Mouse (Mus musculus) R1 (cell line): ENCODE measurements at regions not wholly inside any gene's neighbourhood (a gene's known extent, or its start where the extent isn't known, plus 50 kb on each side); places are given as distances from the start of the nearest gene placed in this dataset.

Experiments
- DNase-seq: peaks from one replicate; pipeline ENCODE4 v3.0.0-alpha.2; 2018; ENCODE audit warnings: low read depth, low spot score

GRCm38 (mm10) chr16:51675988-51676387 lies 355.0 kb upstream of the Cblb start:
- no peak for DNase-seq

- no peak for DNase-seq
These were observed 340.2 kb upstream of the Cblb start for GRCm38 (mm10) chr16:51690861-51691260.

- DNase-seq: no peak
These were observed 326.0 kb upstream of the Cblb start for GRCm38 (mm10) chr16:51705026-51705425.

GRCm38 (mm10) chr16:51718695-51719094 lies 312.3 kb upstream of the Cblb start:
- DNase-seq: no peak

GRCm38 (mm10) chr16:51719637-51720036 lies 311.4 kb upstream of the Cblb start:
- DNase-seq: no peak

- DNase-seq: no peak
These were observed 308.3 kb upstream of the Cblb start for GRCm38 (mm10) chr16:51722682-51723081.

- DNase-seq: no peak
These were observed 289.1 kb upstream of the Cblb start for GRCm38 (mm10) chr16:51741875-51742274.

- DNase-seq: no peak
These were observed 279.1 kb upstream of the Cblb start for GRCm38 (mm10) chr16:51751878-51752277.

GRCm38 (mm10) chr16:51758361-51759227 lies 272.4 kb upstream of the Cblb start:
- DNase-seq: no peak

- no peak for DNase-seq
These were observed 271.8 kb upstream of the Cblb start for GRCm38 (mm10) chr16:51759228-51759647.

GRCm38 (mm10) chr16:51767556-51767955 lies 263.5 kb upstream of the Cblb start:
- DNase-seq: no peak

GRCm38 (mm10) chr16:51778920-51779319 lies 252.1 kb upstream of the Cblb start:
- no peak for DNase-seq

- DNase-seq: no peak
These were observed 236.0 kb upstream of the Cblb start for GRCm38 (mm10) chr16:51795003-51795402.

- peak; percentile 3 for DNase-seq
These were observed 223.7 kb upstream of the Cblb start for GRCm38 (mm10) chr16:51807323-51807722.

- DNase-seq: no peak
These were observed 221.9 kb upstream of the Cblb start for GRCm38 (mm10) chr16:51809120-51809519.

GRCm38 (mm10) chr16:51811073-51811472 lies 220.0 kb upstream of the Cblb start:
- DNase-seq: no peak

GRCm38 (mm10) chr16:51842770-51843169 lies 188.3 kb upstream of the Cblb start:
- DNase-seq: no peak

- no peak for DNase-seq
These were observed 185.5 kb upstream of the Cblb start for GRCm38 (mm10) chr16:51845539-51845938.

GRCm38 (mm10) chr16:51880711-51881110 lies 150.3 kb upstream of the Cblb start:
- DNase-seq: no peak

- no peak for DNase-seq
These were observed 149.9 kb upstream of the Cblb start for GRCm38 (mm10) chr16:51881127-51881526.

- no peak for DNase-seq
These were observed 147.2 kb upstream of the Cblb start for GRCm38 (mm10) chr16:51883813-51884212.

- DNase-seq: no peak
These were observed 143.5 kb upstream of the Cblb start for GRCm38 (mm10) chr16:51887496-51887895.

- no peak for DNase-seq
These were observed 125.4 kb upstream of the Cblb start for GRCm38 (mm10) chr16:51905588-51905987.

- DNase-seq: no peak
These were observed 124.3 kb upstream of the Cblb start for GRCm38 (mm10) chr16:51906686-51907085.
